Mouse (Mus musculus) embryonic stem cell, embryonic (primary cell): ENCODE data around the gene Atxn2.

Experiments used
- CTCF ChIA-PET, 4 experiments: fragments of 300-600 bp in 2 of 4; fragments of 350-600 bp in 2 of 4; sonication (Branson Sonifier 250); formaldehyde crosslinking; loops; one replicate each; lab custom pipeline; 2022; ENCODE audit warnings: inconsistent platforms in 2 of 4; lab: Charles Lee
- POLR2A ChIA-PET, 4 experiments: fragments of 300-600 bp in 2 of 4; fragments of 350-600 bp in 2 of 4; sonication (Branson Sonifier 250); formaldehyde crosslinking; loops; one replicate each; lab custom pipeline; 2022; ENCODE audit warnings: antibody characterized with exemption in 4 of 4, inconsistent platforms in 1 of 4; lab: Charles Lee

Gene Atxn2

DNA sequence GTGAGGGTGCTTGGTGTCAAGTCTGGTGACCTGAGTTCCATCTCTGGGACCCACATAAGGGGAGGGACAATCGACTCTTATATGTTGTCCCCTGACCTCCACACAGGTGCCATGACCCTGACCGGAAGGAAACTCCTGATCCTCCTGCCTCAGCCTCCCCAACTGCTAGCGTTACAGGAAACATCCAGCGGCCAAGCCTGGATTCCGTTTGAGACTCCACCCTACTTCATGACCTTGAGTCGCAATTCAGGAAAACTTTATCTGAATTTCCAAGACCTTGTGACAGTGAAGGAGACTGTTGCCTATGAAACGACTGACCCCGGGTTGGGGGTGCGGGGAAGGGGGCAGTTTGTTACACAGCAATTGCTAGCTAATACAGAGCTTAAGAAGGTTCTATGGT is 130.4 kb downstream of the Atxn2 start:
- CTCF ChIA-PET, result interaction anchor here in 1 of 4 experiments (0.9 to 2.1 kb wide), 3 partner anchors 26 to 41 kb away, joined by 3 to 13 read pairs (median 3); no protein-coding TSS in a partner anchor
- POLR2A ChIA-PET, result interaction anchor here in 2 of 4 experiments (0.5 to 3.1 kb wide), 7 partner anchors 11 to 1308 kb away, joined by 3 to 14 read pairs (median 4); no protein-coding TSS in a partner anchor

DNA sequence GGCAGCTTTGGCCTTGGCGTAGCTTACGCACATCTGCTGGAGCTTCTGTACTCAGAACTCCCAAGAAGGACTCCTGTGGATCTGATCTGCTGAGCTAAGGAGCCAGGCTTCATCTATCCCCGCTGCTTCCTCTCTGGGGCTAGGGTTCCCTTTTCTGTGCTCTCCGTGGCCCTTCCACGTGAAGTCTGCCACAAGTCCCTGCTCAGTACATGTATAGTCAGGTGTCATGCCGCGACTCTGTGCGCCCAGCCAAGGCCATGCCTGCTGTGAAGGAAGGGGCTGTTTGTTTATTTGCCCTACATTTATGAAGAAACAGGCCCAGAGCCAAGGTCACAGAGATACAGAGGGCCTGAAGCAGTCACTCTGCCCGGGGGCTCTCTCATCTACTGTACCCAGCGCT is 130.8 kb downstream of the Atxn2 start:
- CTCF ChIA-PET, result interaction anchor here in 1 of 4 experiments (0.6 to 2.1 kb wide), 5 partner anchors 22 to 248 kb away, joined by 3 to 13 read pairs (median 3); no protein-coding TSS in a partner anchor
- POLR2A ChIA-PET, result interaction anchor here in 2 of 4 experiments (0.6 to 3.1 kb wide), 6 partner anchors 10 to 1308 kb away, joined by 3 to 14 read pairs (median 4); no protein-coding TSS in a partner anchor

DNA sequence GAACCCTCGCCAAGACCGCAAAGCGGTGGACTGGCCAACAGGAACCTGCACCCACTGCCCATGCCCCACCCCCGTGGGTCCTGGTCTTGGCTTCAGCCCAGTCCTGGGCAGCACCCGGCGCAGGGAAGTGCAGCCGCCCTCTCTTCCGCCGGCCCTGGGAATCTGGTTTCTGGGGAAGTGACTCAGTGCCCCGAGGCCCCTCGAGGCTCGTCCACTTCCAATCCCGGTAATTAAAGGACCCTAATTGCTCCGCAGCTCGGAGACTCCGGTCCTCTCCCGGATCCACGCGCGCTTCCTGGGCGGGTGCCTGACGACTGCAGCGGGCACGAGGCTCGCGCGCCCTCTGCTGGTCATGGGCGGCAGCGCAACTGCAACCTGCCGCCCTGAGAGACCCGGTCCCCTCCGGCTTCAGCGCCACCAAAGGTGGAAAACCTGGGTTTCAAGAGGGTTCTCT is 131.6 kb downstream of the Atxn2 start:
- CTCF ChIA-PET, result interaction anchor here in 3 of 4 experiments (0.6 to 2.3 kb wide), 20 partner anchors 14 to 607 kb away, joined by 3 to 13 read pairs (median 4); no protein-coding TSS in a partner anchor
- POLR2A ChIA-PET, result interaction anchor here in 3 of 4 experiments (0.6 to 3.1 kb wide), 14 partner anchors 9 to 303 kb away, joined by 3 to 14 read pairs (median 3); no protein-coding TSS in a partner anchor

DNA sequence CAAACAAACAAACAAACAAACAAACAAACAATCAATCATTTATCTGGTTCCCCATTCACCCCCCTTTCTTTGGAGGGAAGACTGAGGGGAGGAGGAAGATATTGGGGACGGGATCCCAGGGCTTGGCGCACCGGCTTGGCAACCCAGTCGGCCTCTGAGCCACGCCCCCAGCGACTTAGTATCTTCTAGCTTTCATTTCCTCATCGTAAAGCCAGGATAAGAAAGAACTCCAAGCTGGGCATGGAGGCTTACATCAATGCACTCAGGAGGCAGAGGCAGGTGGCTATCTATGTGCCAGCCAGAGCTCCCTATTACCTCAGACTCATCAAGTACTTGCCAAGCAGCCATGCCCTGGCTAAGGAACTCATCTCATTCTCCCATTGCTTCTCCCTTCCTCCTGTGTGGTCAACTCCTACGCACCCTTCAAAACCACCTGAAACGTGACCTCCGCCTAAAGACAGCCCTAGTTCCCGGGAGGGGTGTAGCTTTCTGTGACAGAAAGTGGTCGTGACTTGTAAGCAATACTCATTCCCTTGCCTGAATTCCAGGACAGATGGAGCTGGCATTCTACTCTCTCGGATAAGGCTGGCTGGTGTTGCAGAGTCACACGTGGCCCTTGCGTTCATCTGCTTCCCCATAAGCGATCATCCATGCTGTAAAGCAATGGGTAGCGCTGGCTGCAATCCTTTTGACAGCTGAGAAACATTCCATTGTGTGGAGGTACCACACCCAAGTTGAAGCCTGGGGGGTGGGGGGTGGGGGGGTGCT is 132.2 kb downstream of the Atxn2 start:
- ChIA-PET CTCF (interaction anchor here (0.6 to 2.3 kb wide), 26 partner anchors 9 to 606 kb away, joined by 3 to 9 read pairs (median 3); no protein-coding TSS in a partner anchor), POLR2A (interaction anchor here in 3 of 4 experiments (0.6 to 3.1 kb wide), 17 partner anchors 9 to 981 kb away, joined by 3 to 14 read pairs (median 3); no protein-coding TSS in a partner anchor)

DNA sequence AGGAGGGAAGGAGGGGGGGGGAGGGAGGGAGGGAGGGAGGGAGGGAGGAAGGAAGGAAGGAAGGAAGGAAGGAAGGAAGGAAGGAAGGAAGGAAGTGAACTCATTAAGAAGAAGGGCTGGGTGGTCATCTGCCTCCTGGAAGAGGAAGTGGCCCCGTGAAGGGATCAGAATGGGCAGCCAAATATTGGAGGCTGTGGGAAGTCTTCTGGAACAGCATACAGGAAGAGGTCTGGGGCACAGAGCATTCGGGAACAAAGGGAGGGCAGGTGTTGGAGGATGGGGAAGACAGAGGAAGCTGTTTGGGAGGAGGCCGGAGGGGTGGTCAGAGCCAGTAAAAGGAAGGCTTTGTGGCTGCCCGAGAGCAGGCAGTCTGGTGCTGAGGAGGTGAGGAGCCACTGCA is 134.2 kb downstream of the Atxn2 start:
- ChIA-PET CTCF (interaction anchor here in 3 of 4 experiments (0.6 to 1.3 kb wide), 7 partner anchors 28 to 1139 kb away, joined by 3 to 9 read pairs (median 4); no protein-coding TSS in a partner anchor), POLR2A (interaction anchor here in 3 of 4 experiments (0.8 to 8.8 kb wide), 7 partner anchors 8 to 264 kb away, joined by 3 to 105 read pairs (median 5); partner anchors contain the start of genes Sh2b3 (in 2 of the 3) and Atxn2 (in 1 of the 3))

DNA sequence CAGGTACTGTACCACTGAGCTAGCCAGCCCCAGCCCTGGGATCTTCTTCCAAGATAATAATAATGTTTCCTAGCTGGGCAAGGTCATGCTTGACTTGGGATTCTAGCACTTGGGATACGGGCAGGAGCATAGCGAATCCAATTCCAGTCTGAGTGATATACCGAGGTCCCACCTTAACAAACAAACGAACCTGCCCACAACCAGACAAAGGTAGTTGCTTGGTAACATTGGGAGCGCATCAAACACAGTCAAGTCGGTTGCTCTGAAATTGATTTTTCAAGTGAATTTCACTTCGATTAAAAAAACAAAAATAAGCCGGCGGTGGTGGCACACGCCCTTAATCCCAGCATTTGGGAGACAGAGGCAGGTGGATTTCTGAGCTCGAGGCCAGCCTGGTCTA is 135.2 kb downstream of the Atxn2 start:
- ChIA-PET CTCF (interaction anchor here in 2 of 4 experiments (0.7 to 1.3 kb wide), 5 partner anchors 9 to 234 kb away, joined by 3 read pairs; partner anchors contain the start of gene Sh2b3 (in 1 of the 2)), POLR2A (interaction anchor here in 3 of 4 experiments (0.6 to 8.8 kb wide), 9 partner anchors 9 to 212 kb away, joined by 3 to 105 read pairs (median 5); partner anchors contain the start of gene Sh2b3 (in 3 of the 3))

DNA sequence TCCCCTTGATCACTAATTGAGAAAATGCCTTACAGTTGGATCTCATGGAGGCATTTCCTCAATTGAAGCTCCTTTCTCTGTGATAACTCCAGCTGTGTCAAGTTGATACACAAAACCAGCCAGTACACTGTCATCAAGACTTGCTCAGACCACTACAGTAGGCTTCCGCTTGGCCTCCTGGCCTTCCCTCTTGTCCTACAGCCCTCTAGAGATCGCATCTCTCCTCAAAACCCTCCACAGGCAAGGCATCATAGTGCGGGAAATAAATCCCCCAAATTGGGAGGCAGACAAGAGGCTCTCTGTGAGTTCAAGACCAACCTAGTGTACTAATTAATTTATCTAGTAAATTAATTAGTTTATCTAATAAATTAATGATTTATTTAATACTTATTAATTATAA is 136.1 kb downstream of the Atxn2 start:
- CTCF ChIA-PET, result interaction anchor here in 1 of 4 experiments (0.5 kb wide), 1 partner anchor 12 kb away, joined by 5 read pairs; no protein-coding TSS in a partner anchor
- POLR2A ChIA-PET, result interaction anchor here (0.5 to 8.8 kb wide), 13 partner anchors 9 to 285 kb away, joined by 3 to 105 read pairs (median 4); partner anchors contain the start of gene Sh2b3 (in 3 of the 4)

- ChIA-PET CTCF (interaction anchor here in 1 of 4 experiments (0.5 kb wide), 1 partner anchor 11 kb away, joined by 5 read pairs; no protein-coding TSS in a partner anchor), POLR2A (interaction anchor here in 3 of 4 experiments (1.1 to 8.8 kb wide), 7 partner anchors 8 to 284 kb away, joined by 3 to 105 read pairs (median 5); partner anchors contain the start of gene Sh2b3 (in 2 of the 3))
Measured at GRCm38 (mm10) chr5:121848035-121848519, 136.9 kb downstream of the Atxn2 start.

- CTCF ChIA-PET, result interaction anchor here in 1 of 4 experiments (1.6 to 1.7 kb wide), 2 partner anchors 12 to 30 kb away, joined by 4 to 7 read pairs; partner anchors contain the start of gene Sh2b3
- POLR2A ChIA-PET, result interaction anchor here in 3 of 4 experiments (0.9 to 8.8 kb wide), 13 partner anchors 10 to 283 kb away, joined by 3 to 105 read pairs (median 4); partner anchors contain the start of gene Sh2b3 (in 3 of the 3)
Measured at GRCm38 (mm10) chr5:121848743-121849142, 137.6 kb downstream of the Atxn2 start, which contains the start of gene Pheta1. Gene Pheta1 (plus strand): TSS chr5:121848984.

GRCm38 (mm10) chr5:121849478-121850349 is 138.6 kb downstream of the Atxn2 start:
- CTCF ChIA-PET, result interaction anchor here (0.5 to 1.7 kb wide), 8 partner anchors 13 to 1289 kb away, joined by 3 to 10 read pairs (median 4); partner anchors contain the start of gene Sh2b3 (in 1 of the 4)
- POLR2A ChIA-PET, result interaction anchor here in 3 of 4 experiments (0.6 to 8.8 kb wide), 37 partner anchors 10 to 415 kb away, joined by 3 to 105 read pairs (median 3); partner anchors contain the start of genes Sh2b3 (in 3 of the 3) and Tctn1 (in 1 of the 3)

- POLR2A ChIA-PET, result interaction anchor here (0.6 to 6.3 kb wide), 9 partner anchors 10 to 165 kb away, joined by 3 to 53 read pairs (median 6); partner anchors contain the start of gene Sh2b3 (in 2 of the 4)
- CTCF ChIA-PET, result interaction anchor here in 1 of 4 experiments (0.5 kb wide), 1 partner anchor 295 kb away, joined by 3 read pairs; no protein-coding TSS in a partner anchor
Measured at GRCm38 (mm10) chr5:121853368-121854051, 142.4 kb downstream of the Atxn2 start.

DNA sequence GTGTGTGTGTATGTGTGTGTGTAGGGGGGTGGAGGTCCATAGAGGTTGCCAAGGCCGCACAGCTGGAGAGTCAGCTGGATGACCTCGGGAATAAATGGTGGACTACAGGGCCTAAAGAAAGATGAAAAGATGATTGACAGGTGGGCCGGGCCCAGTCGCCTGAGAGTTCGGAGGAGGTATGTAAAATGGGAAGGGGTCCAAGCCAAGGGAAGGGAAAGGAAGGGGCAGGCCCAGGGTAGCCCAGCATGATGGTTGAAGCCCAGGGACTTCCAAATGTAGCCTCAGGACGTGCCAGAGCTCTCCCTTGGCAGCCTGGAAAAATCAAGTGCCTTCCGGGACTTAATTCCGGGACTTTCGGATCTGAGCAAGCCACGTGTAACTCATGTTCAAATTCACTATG is 143.6 kb downstream of the Atxn2 start:
- ChIA-PET CTCF (no interaction called here), POLR2A (interaction anchor here in 1 of 4 experiments (6.3 kb wide), 1 partner anchor 19 kb away, joined by 53 read pairs; the partner anchor contains the start of gene Sh2b3)

GRCm38 (mm10) chr5:121856740-121857139 is 145.6 kb downstream of the Atxn2 start:
- ChIA-PET CTCF (interaction anchor here in 2 of 4 experiments (0.5 to 1.0 kb wide), 4 partner anchors 14 to 224 kb away, joined by 3 to 5 read pairs (median 4); partner anchors contain the start of gene Sh2b3 (in 1 of the 2)), POLR2A (interaction anchor here (0.5 to 1.5 kb wide), 10 partner anchors 9 to 763 kb away, joined by 3 to 5 read pairs (median 3); partner anchors contain the start of gene Sh2b3 (in 2 of the 4))

DNA sequence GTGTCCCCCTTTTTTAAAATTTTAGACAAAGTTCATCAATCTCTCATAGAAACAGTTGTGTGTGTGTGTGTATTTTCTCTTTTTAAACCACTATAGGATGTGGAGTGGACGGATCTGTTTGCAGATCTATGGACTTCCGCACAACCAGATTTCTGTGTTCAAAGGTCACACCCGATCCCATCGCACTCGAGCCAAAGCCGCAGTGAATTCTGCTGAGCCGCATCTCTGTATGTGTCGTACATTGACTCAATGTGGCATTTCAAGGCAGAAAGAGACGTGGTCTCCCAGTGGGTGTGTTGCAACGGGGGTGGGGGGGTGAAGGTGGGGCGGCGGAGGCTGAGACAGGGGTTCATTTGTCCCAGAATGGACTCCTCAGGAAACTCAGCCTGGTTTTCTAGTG is 147.3 kb downstream of the Atxn2 start:
- POLR2A ChIA-PET, result interaction anchor here in 1 of 4 experiments (0.7 kb wide), 1 partner anchor 94 kb away, joined by 3 read pairs; no protein-coding TSS in a partner anchor
- CTCF ChIA-PET, result interaction anchor here in 1 of 4 experiments (0.5 kb wide), 1 partner anchor 194 kb away, joined by 6 read pairs; no protein-coding TSS in a partner anchor

DNA sequence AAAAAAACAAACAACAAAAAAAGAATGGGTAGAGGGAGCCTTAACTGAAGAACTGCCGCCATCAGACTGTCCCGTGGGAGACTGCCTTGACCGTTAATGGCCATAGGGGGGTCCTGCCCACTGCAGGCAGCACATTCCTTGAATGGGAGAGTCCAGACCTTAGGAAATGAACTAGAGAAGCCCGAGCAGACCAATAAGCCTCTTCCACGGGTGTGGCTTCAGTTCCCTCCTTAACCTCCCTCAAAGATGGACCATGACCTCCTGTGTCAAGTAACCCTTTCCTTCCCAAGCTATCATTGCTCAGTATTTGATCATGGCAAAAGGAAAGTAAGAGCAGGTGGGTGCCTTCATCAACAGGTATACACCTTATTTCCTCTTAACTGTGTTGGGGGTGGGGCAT is 150.8 kb downstream of the Atxn2 start:
- POLR2A ChIA-PET, result interaction anchor here in 2 of 4 experiments (0.6 to 1.4 kb wide), 4 partner anchors 12 to 1257 kb away, joined by 3 read pairs; partner anchors contain the start of genes Pheta1 (in 1 of the 2) and Sh2b3 (in 1 of the 2)
- CTCF ChIA-PET, result interaction anchor here in 1 of 4 experiments (1.1 kb wide), 1 partner anchor 142 kb away, joined by 5 read pairs; no protein-coding TSS in a partner anchor
